Mouse (Mus musculus) hindbrain, embryonic 15.5 days (tissue): ENCODE results near the gene Tgfbr3. TPM values are rescaled to one million over a fixed set of nuclear protein-coding genes. Genes with fewer than 3 reads are reported as not detected.

ENCODE experiments used
- ATAC-seq: fragments of 200-750 bp; cut with Nextera tagmentation; 2 replicates; pipeline ENCODE4 v1.8.0; 2017; ENCODE audit warnings: low read depth, moderate number of reproducible peaks, moderate TSS enrichment; ENCODE audit not compliant: low FRiP score
- H3K27ac ChIP-seq: fragments of 300-500 bp; sonication (generic); replicated peaks from 2 replicates; pipeline ENCODE4 v1.5.1; 2015; ENCODE audit warnings: mild to moderate bottlenecking, inconsistent platforms
- H3K27me3 ChIP-seq: fragments of 300-500 bp; sonication (generic); 2 replicates; pipeline ENCODE4 v1.6.1; 2015; ENCODE audit warnings: control low read depth, inconsistent platforms
- H3K36me3 ChIP-seq: fragments of 300-500 bp; sonication (generic); 2 replicates; pipeline ENCODE4 v1.6.1; 2015; ENCODE audit warnings: control low read depth, inconsistent platforms
- H3K4me1 ChIP-seq: fragments of 300-500 bp; sonication (generic); replicated peaks from 2 replicates; pipeline ENCODE4 v1.6.1; 2015; ENCODE audit warnings: control low read depth, inconsistent platforms
- H3K4me2 ChIP-seq: fragments of 300-500 bp; sonication (generic); 2 replicates; pipeline ENCODE4 v1.6.1; 2015; ENCODE audit warnings: moderate library complexity, mild to moderate bottlenecking, inconsistent platforms
- H3K4me3 ChIP-seq: fragments of 300-500 bp; sonication (generic); 2 replicates; pipeline ENCODE4 v1.5.1; 2015; ENCODE audit warnings: mild to moderate bottlenecking, inconsistent platforms
- H3K9ac ChIP-seq: fragments of 300-500 bp; sonication (generic); 2 replicates; pipeline ENCODE4 v1.6.1; 2015; ENCODE audit warnings: inconsistent platforms
- H3K9me3 ChIP-seq: fragments of 300-500 bp; sonication (generic); 2 replicates; pipeline ENCODE4 v1.6.1; 2016; ENCODE audit warnings: control low read depth, inconsistent platforms
- WGBS: fragments of 180-500 bp; shearing (Covaris S2); methylation state at CpG from one replicate; pipeline ENCODE4 v1.1.7; 2015; 5-methylcytosine and 5-hydroxymethylcytosine counted together
- polyA plus RNA-seq: library from polyadenylated mRNA; unstranded; fragments of >200 nt; fragmentation: Nextera tagmentation; extraction: Ambion mirVana; gene quantifications from 2 replicates; pipeline ENCODE4 v1.2.1, GENCODE M21; 2015

The Tgfbr3 gene
- polyA plus RNA-seq, 1 experiment from 2014 or later: 6.0 TPM

- H3K36me3 ChIP-seq: no peaks in the 10 kb centered on the region
- H3K4me3 ChIP-seq: no peak overlapping the region
- no peak overlapping the region for H3K4me2 ChIP-seq
- no peak overlapping the region for H3K9ac ChIP-seq
- no peaks in the 10 kb centered on the region for H3K4me1 ChIP-seq
- no peaks in the 10 kb centered on the region for H3K27me3 ChIP-seq
- H3K9me3 ChIP-seq: no peaks in the 10 kb centered on the region
- no peak overlapping the region for H3K27ac ChIP-seq
- WGBS: 91% methylated on average over 9 of the region's 9 CpGs
- no peak for ATAC-seq
Measured at GRCm38 (mm10) chr5:107193160-107193559, 96.3 kb downstream of the Tgfbr3 start.

GRCm38 (mm10) chr5:107192372-107192771, 97.1 kb downstream of the Tgfbr3 start:
- 50% methylated on average over 7 of the region's 7 CpGs for WGBS
- no peaks in the 10 kb centered on the region for H3K27me3 ChIP-seq
- no peaks in the 10 kb centered on the region for H3K4me1 ChIP-seq
- ATAC-seq: no peak
- no peaks in the 10 kb centered on the region for H3K36me3 ChIP-seq
- H3K4me2 ChIP-seq: no peak overlapping the region
- H3K4me3 ChIP-seq: no peak overlapping the region
- H3K9me3 ChIP-seq: no peaks in the 10 kb centered on the region
- no peak overlapping the region for H3K27ac ChIP-seq
- H3K9ac ChIP-seq: no peak overlapping the region

- no peak overlapping the region for H3K4me3 ChIP-seq
- no peaks in the 10 kb centered on the region for H3K27me3 ChIP-seq
- no peak overlapping the region for H3K27ac ChIP-seq
- H3K9ac ChIP-seq: no peak overlapping the region
- no peak for ATAC-seq
- H3K9me3 ChIP-seq: no peaks in the 10 kb centered on the region
- H3K4me2 ChIP-seq: no peak overlapping the region
- H3K36me3 ChIP-seq: no peaks in the 10 kb centered on the region
- no peaks in the 10 kb centered on the region for H3K4me1 ChIP-seq
- WGBS: 86% methylated on average over 10 of the region's 10 CpGs
Measured at GRCm38 (mm10) chr5:107188551-107188950, 100.9 kb downstream of the Tgfbr3 start.

- H3K27me3 ChIP-seq: no peaks in the 10 kb centered on the region
- H3K4me2 ChIP-seq: no peak overlapping the region
- H3K9ac ChIP-seq: no peak overlapping the region
- no peaks in the 10 kb centered on the region for H3K36me3 ChIP-seq
- no peaks in the 10 kb centered on the region for H3K9me3 ChIP-seq
- no peaks in the 10 kb centered on the region for H3K4me1 ChIP-seq
- no peak overlapping the region for H3K4me3 ChIP-seq
- WGBS: 82% methylated on average over 3 of the region's 3 CpGs
- no peak overlapping the region for H3K27ac ChIP-seq
- ATAC-seq: no peak
Measured at GRCm38 (mm10) chr5:107186206-107186605, 103.2 kb downstream of the Tgfbr3 start.

GRCm38 (mm10) chr5:107184158-107184883, 105.1 kb downstream of the Tgfbr3 start:
- ATAC-seq: no peak
- Histone ChIP-seq H3K27me3 (no peaks in the 10 kb centered on the region), H3K9me3 (no peaks in the 10 kb centered on the region), H3K4me1 (no peaks in the 10 kb centered on the region), H3K4me2 (no peak overlapping the region), H3K4me3 (no peak overlapping the region), H3K36me3 (no peaks in the 10 kb centered on the region), H3K27ac (no peak overlapping the region), H3K9ac (no peak overlapping the region)
- 89% methylated on average over 8 of the region's 8 CpGs for WGBS

GRCm38 (mm10) chr5:107183537-107183936, 105.9 kb downstream of the Tgfbr3 start:
- H3K36me3 ChIP-seq: no peaks in the 10 kb centered on the region
- no peaks in the 10 kb centered on the region for H3K27me3 ChIP-seq
- no peak overlapping the region for H3K27ac ChIP-seq
- H3K4me3 ChIP-seq: no peak overlapping the region
- no peaks in the 10 kb centered on the region for H3K4me1 ChIP-seq
- H3K9me3 ChIP-seq: no peaks in the 10 kb centered on the region
- no peak overlapping the region for H3K9ac ChIP-seq
- 84% methylated on average over 6 of the region's 6 CpGs for WGBS
- no peak for ATAC-seq
- H3K4me2 ChIP-seq: no peak overlapping the region

- Histone ChIP-seq H3K9me3 (no peaks in the 10 kb centered on the region), H3K27me3 (no peaks in the 10 kb centered on the region), H3K9ac (no peak overlapping the region), H3K36me3 (no peaks in the 10 kb centered on the region), H3K27ac (no peak overlapping the region), H3K4me1 (no peaks in the 10 kb centered on the region), H3K4me3 (no peak overlapping the region), H3K4me2 (no peak overlapping the region)
- WGBS: 94% methylated on average over 7 of the region's 7 CpGs
- no peak for ATAC-seq
Measured at GRCm38 (mm10) chr5:107182721-107183120, 106.7 kb downstream of the Tgfbr3 start.

- Histone ChIP-seq H3K4me3 (no peak overlapping the region), H3K9me3 (no peaks in the 10 kb centered on the region), H3K36me3 (no peaks in the 10 kb centered on the region), H3K27me3 (no peaks in the 10 kb centered on the region), H3K4me1 (no peaks in the 10 kb centered on the region), H3K4me2 (no peak overlapping the region), H3K9ac (no peak overlapping the region), H3K27ac (no peak overlapping the region)
- no peak for ATAC-seq
- WGBS: 92% methylated on average over 4 of the region's 4 CpGs
Measured at GRCm38 (mm10) chr5:107181820-107182219, 107.6 kb downstream of the Tgfbr3 start.

GRCm38 (mm10) chr5:107179194-107179593, 110.2 kb downstream of the Tgfbr3 start:
- no peak overlapping the region for H3K9ac ChIP-seq
- no peak for ATAC-seq
- no peak overlapping the region for H3K4me2 ChIP-seq
- H3K27me3 ChIP-seq: no peaks in the 10 kb centered on the region
- WGBS: 83% methylated on average over 5 of the region's 5 CpGs
- H3K4me1 ChIP-seq: no peaks in the 10 kb centered on the region
- no peaks in the 10 kb centered on the region for H3K9me3 ChIP-seq
- H3K4me3 ChIP-seq: no peak overlapping the region
- H3K36me3 ChIP-seq: no peaks in the 10 kb centered on the region
- no peak overlapping the region for H3K27ac ChIP-seq

- no peaks in the 10 kb centered on the region for H3K27me3 ChIP-seq
- H3K36me3 ChIP-seq: no peaks in the 10 kb centered on the region
- H3K9me3 ChIP-seq: no peaks in the 10 kb centered on the region
- H3K4me3 ChIP-seq: no peak overlapping the region
- no peak overlapping the region for H3K4me2 ChIP-seq
- ATAC-seq: no peak
- 27% methylated on average over 6 of the region's 6 CpGs for WGBS
- no peak overlapping the region for H3K9ac ChIP-seq
- no peak overlapping the region for H3K27ac ChIP-seq
- no peaks in the 10 kb centered on the region for H3K4me1 ChIP-seq
Measured at GRCm38 (mm10) chr5:107177791-107178190, 111.6 kb downstream of the Tgfbr3 start.

GRCm38 (mm10) chr5:107177248-107177647, 112.2 kb downstream of the Tgfbr3 start:
- no peak overlapping the region for H3K27ac ChIP-seq
- no peak overlapping the region for H3K4me3 ChIP-seq
- H3K27me3 ChIP-seq: no peaks in the 10 kb centered on the region
- H3K36me3 ChIP-seq: no peaks in the 10 kb centered on the region
- H3K9me3 ChIP-seq: no peaks in the 10 kb centered on the region
- no peak overlapping the region for H3K9ac ChIP-seq
- 63% methylated on average over 2 of the region's 2 CpGs for WGBS
- no peak for ATAC-seq
- peaks cover 4% of the 10 kb centered on the region; the same call in 1 of the 2 replicates for H3K4me1 ChIP-seq
- no peak overlapping the region for H3K4me2 ChIP-seq

- 33% methylated on average over 4 of the region's 4 CpGs for whole genome bisulfite sequencing
- Histone ChIP-seq H3K27ac (no peak overlapping the region), H3K27me3 (no peaks in the 10 kb centered on the region), H3K9me3 (no peaks in the 10 kb centered on the region), H3K4me2 (no peak overlapping the region), H3K36me3 (no peaks in the 10 kb centered on the region), H3K4me3 (no peak overlapping the region), H3K4me1 (peaks cover 5% of the 10 kb centered on the region; the same call in 1 of the 2 replicates), H3K9ac (no peak overlapping the region)
- no peak for ATAC-seq
Measured at GRCm38 (mm10) chr5:107176796-107177195, 112.6 kb downstream of the Tgfbr3 start.

- Histone ChIP-seq H3K36me3 (no peaks in the 10 kb centered on the region), H3K27me3 (no peaks in the 10 kb centered on the region), H3K9ac (no peak overlapping the region), H3K9me3 (no peaks in the 10 kb centered on the region), H3K27ac (no peak overlapping the region), H3K4me2 (no peak overlapping the region), H3K4me1 (peaks cover 5% of the 10 kb centered on the region; the same call in 1 of the 2 replicates), H3K4me3 (no peak overlapping the region)
- no peak for ATAC-seq
- WGBS: 63% methylated on average over 4 of the region's 4 CpGs
Measured at GRCm38 (mm10) chr5:107176196-107176595, 113.2 kb downstream of the Tgfbr3 start.
